Mouse (Mus musculus): ENCODE measurements around the gene A1cf. TPM values are rescaled to one million over a fixed set of nuclear protein-coding genes. Genes with fewer than 3 reads are reported as not detected.

A1cf gene
- polyA plus RNA-seq, 2 experiments, result not detected

- no peaks in the 10 kb centered on the region for H3K4me1 ChIP-seq (ENCODE audit: control insufficient read depth, insufficient read depth, low read length)
- no peaks in the 10 kb centered on the region for H3K36me3 ChIP-seq (ENCODE audit: control insufficient read depth, insufficient read depth, low read length)
- no peak overlapping the region for H3K27ac ChIP-seq (replicated peaks; ENCODE audit: low read depth, low read length)
- no peaks in the 10 kb centered on the region for H3K9me3 ChIP-seq (ENCODE audit: control insufficient read depth, low read length)
- H3K4me2 ChIP-seq (replicated peaks; ENCODE audit: low read depth, low read length, severe bottlenecking), result no peak overlapping the region
- ATAC-seq (ENCODE audit: low FRiP score, low read depth) (no peak), DNase-seq (ENCODE audit: low spot score) (no peak)
- WGBS, result 49% methylated on average over 6 of the region's 6 CpGs
- no peak overlapping the region for H3K9ac ChIP-seq (ENCODE audit: low read depth, low read length, severe bottlenecking)
- H3K4me3 ChIP-seq (replicated peaks; ENCODE audit: low read length), result no peak overlapping the region
- H3K27me3 ChIP-seq (ENCODE audit: control insufficient read depth, insufficient read depth, low read length), result no peaks in the 10 kb centered on the region
- TF ChIP-seq POLR2A (IDR thresholded peaks at IDR 0.05; ENCODE audit: borderline replicate concordance, extremely low read depth, insufficient read depth, insufficient read length), result no peak
Measured at GRCm38 (mm10) chr19:31910423-31910822, 41.9 kb downstream of the A1cf start.

GRCm38 (mm10) chr19:31913946-31914345 is 45.4 kb downstream of the A1cf start:
- no peaks in the 10 kb centered on the region for H3K9me3 ChIP-seq (ENCODE audit: control insufficient read depth, low read length)
- no peak for DNase-seq (ENCODE audit: low spot score)
- H3K4me3 ChIP-seq (replicated peaks; ENCODE audit: low read length), result no peak overlapping the region
- no peaks in the 10 kb centered on the region for H3K4me1 ChIP-seq (ENCODE audit: control insufficient read depth, insufficient read depth, low read length)
- ATAC-seq (ENCODE audit: low FRiP score, low read depth), result no peak
- H3K27ac ChIP-seq (replicated peaks; ENCODE audit: low read depth, low read length), result no peak overlapping the region
- H3K4me2 ChIP-seq (replicated peaks; ENCODE audit: low read depth, low read length, severe bottlenecking), result no peak overlapping the region
- no peak for TF ChIP-seq POLR2A (IDR thresholded peaks at IDR 0.05; ENCODE audit: borderline replicate concordance, extremely low read depth, insufficient read depth, insufficient read length)
- no peak overlapping the region for H3K9ac ChIP-seq (ENCODE audit: low read depth, low read length, severe bottlenecking)
- no peaks in the 10 kb centered on the region for H3K27me3 ChIP-seq (ENCODE audit: control insufficient read depth, insufficient read depth, low read length)
- WGBS, result 92% methylated on average over 4 of the region's 4 CpGs
- H3K36me3 ChIP-seq (ENCODE audit: control insufficient read depth, insufficient read depth, low read length), result no peaks in the 10 kb centered on the region

- Histone ChIP-seq H3K9me3 (ENCODE audit: control insufficient read depth, low read length) (no peaks in the 10 kb centered on the region), H3K9ac (ENCODE audit: low read depth, low read length, severe bottlenecking) (no peak overlapping the region), H3K4me3 (replicated peaks; ENCODE audit: low read length) (no peak overlapping the region), H3K4me1 (ENCODE audit: control insufficient read depth, insufficient read depth, low read length) (no peaks in the 10 kb centered on the region), H3K27ac (replicated peaks; ENCODE audit: low read depth, low read length) (no peak overlapping the region), H3K27me3 (ENCODE audit: control insufficient read depth, insufficient read depth, low read length) (no peaks in the 10 kb centered on the region), H3K4me2 (replicated peaks; ENCODE audit: low read depth, low read length, severe bottlenecking) (no peak overlapping the region), H3K36me3 (ENCODE audit: control insufficient read depth, insufficient read depth, low read length) (no peaks in the 10 kb centered on the region)
- DNase-seq (ENCODE audit: low spot score), result no peak
- no peak for ATAC-seq (ENCODE audit: low FRiP score, low read depth)
- TF ChIP-seq POLR2A (IDR thresholded peaks at IDR 0.05; ENCODE audit: borderline replicate concordance, extremely low read depth, insufficient read depth, insufficient read length), result no peak
- WGBS, result 89% methylated on average over 4 of the region's 4 CpGs
Measured at GRCm38 (mm10) chr19:31920357-31920756, 51.8 kb downstream of the A1cf start.

- no peak for TF ChIP-seq POLR2A (IDR thresholded peaks at IDR 0.05; ENCODE audit: borderline replicate concordance, extremely low read depth, insufficient read depth, insufficient read length)
- Histone ChIP-seq H3K4me1 (ENCODE audit: control insufficient read depth, insufficient read depth, low read length) (no peaks in the 10 kb centered on the region), H3K27ac (replicated peaks; ENCODE audit: low read depth, low read length) (no peak overlapping the region), H3K9ac (ENCODE audit: low read depth, low read length, severe bottlenecking) (no peak overlapping the region), H3K27me3 (ENCODE audit: control insufficient read depth, insufficient read depth, low read length) (no peaks in the 10 kb centered on the region), H3K4me2 (replicated peaks; ENCODE audit: low read depth, low read length, severe bottlenecking) (no peak overlapping the region), H3K9me3 (ENCODE audit: control insufficient read depth, low read length) (no peaks in the 10 kb centered on the region), H3K4me3 (replicated peaks; ENCODE audit: low read length) (no peak overlapping the region), H3K36me3 (ENCODE audit: control insufficient read depth, insufficient read depth, low read length) (no peaks in the 10 kb centered on the region)
- ATAC-seq (ENCODE audit: low FRiP score, low read depth) (peak; percentile 88), DNase-seq (ENCODE audit: low spot score) (peak; percentile 39)
- 37% methylated on average over 5 of the region's 5 CpGs for WGBS
Measured at GRCm38 (mm10) chr19:31921852-31922251, 53.3 kb downstream of the A1cf start.

- DNase-seq (ENCODE audit: low spot score) (no peak), ATAC-seq (ENCODE audit: low FRiP score, low read depth) (no peak)
- no peak overlapping the region for H3K27ac ChIP-seq (replicated peaks; ENCODE audit: low read depth, low read length)
- no peak overlapping the region for H3K9ac ChIP-seq (ENCODE audit: low read depth, low read length, severe bottlenecking)
- no peak for TF ChIP-seq POLR2A (IDR thresholded peaks at IDR 0.05; ENCODE audit: borderline replicate concordance, extremely low read depth, insufficient read depth, insufficient read length)
- no peak overlapping the region for H3K4me3 ChIP-seq (replicated peaks; ENCODE audit: low read length)
- no peak overlapping the region for H3K4me2 ChIP-seq (replicated peaks; ENCODE audit: low read depth, low read length, severe bottlenecking)
- WGBS, result 81% methylated on average over 6 of the region's 6 CpGs
- no peaks in the 10 kb centered on the region for H3K36me3 ChIP-seq (ENCODE audit: control insufficient read depth, insufficient read depth, low read length)
- no peaks in the 10 kb centered on the region for H3K4me1 ChIP-seq (ENCODE audit: control insufficient read depth, insufficient read depth, low read length)
- no peaks in the 10 kb centered on the region for H3K27me3 ChIP-seq (ENCODE audit: control insufficient read depth, insufficient read depth, low read length)
- H3K9me3 ChIP-seq (ENCODE audit: control insufficient read depth, low read length), result no peaks in the 10 kb centered on the region
Measured at GRCm38 (mm10) chr19:31923615-31924352, 55.2 kb downstream of the A1cf start.

All from limb, embryonic 14.5 days (tissue).